Mouse (Mus musculus): Measurements from ENCODE around the gene Pstpip1. TPM values are rescaled to one million over a fixed set of nuclear protein-coding genes. Genes with fewer than 3 reads are reported as not detected.

Gene Pstpip1
- total RNA-seq (2021) = 1 to 10 TPM; 3.6 to 4.9 TPM
- long read RNA-seq, experiment 1, partial matches to known transcripts = 0 of 2 reads
- long read RNA-seq, experiment 1, other reads (novel, unspliced or antisense) = 1 of 2 reads
- long read RNA-seq, experiment 2 = 0 reads

DNA sequence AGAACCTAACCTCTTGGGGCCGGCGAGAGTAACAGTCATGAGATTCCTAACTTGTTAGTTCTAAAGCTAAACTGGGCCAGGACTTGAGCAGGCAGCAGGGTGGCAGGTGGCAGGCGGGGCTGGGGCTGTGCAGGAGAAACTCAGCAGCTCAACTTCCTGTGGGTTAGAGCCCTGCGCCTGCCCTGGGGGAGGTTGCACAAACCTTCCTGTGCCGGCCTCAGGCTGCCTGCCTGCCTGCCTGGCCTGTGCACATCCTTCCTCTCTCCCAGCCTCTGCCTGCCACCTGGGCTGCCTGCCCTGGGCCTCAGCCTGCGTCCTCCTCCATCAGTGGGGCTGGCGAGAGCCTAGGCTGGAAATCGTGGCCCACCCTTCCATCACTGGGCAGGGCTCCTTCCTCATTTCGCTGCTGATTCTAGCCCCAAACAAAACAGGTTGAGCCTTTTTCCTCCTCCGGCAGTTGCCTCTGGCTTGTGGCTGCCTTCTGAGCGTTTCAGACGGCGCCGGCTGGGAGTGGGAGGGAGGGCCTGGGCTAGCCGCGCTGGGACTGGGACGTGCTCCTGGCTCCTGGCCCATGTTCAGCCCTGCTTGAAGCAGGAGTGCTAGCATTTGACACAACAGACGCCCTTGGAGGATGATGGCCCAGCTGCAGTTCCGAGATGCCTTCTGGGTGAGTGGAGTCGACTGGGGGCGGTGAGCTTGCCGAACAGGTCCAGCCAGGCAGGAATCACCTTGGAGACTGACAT, at the start of gene Pstpip1:
Gene Pstpip1 (plus strand): TSS at position 185 of the 743 bp plus-strand sequence.
- peak; percentile 83 for DNase-seq

GRCm38 (mm10) chr9:56041372-56042180, 48.2 kb upstream of the Pstpip1 start, which contains the start of gene Rcn2:
Gene Rcn2 (plus strand): TSS chr9:56041845.
- DNase-seq = peak; percentile 97

- DNase-seq = no peak
Measured at GRCm38 (mm10) chr9:56042181-56042621, 47.6 kb upstream of the Pstpip1 start.

DNA sequence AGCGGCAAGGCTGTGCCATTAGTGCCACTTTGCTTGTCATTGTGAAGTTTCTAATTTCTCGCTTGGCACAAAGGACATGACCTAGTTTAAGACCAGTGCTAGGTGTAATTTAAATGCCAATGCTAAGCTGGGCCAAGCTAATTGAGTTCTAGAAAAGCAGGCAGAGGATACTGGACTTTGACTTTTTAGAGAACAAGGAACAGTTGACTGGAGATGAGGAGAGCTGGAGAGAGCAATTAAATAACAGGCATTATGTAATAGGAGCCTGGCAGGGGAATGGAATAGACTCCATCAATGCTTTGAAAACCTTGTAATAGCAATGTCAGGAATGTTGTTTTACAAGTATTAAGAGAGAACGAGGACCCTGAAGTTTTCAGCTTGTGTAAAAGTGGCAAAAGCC, 36.0 kb upstream of the Pstpip1 start:
- DNase-seq = no peak

DNA sequence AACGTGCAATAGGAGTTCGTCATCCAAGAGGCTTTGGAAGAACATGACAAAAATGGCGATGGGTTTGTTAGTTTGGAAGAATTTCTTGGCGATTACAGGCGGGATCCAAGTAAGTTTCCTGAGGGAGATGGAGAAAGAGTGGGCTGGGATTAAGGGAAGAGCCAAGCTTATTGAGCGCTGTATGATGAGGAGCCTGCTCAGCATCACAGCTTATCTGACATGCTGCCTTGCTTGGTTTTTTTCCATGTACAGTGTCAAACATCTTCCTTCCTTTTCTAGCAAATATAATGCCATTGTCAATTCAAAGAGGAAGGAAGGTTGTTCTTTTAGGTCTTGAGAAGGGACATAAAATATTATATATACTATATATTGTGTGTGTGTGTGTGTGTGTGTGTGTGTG, 33.6 kb upstream of the Pstpip1 start:
- no peak for DNase-seq

DNA sequence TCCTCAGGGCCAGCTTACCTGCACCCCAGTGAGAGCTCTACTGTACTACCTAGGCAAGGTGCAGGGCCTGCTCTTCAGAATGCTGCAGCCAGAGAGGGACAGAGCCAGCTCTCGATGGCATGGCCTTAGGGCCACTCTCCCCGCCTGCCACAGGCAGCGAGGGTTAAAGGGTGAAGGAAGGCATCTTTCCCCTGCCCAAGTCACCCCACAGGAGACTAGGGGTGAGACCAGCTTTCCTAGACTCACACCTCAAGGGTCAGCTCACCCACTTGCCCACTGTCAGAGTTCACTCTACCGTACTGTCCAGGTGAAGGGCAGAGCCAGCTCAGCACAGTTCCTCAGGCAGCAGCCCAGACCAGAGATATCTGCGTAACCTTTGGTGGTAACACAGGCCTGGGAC, 27.4 kb upstream of the Pstpip1 start:
- DNase-seq = no peak

GRCm38 (mm10) chr9:56065011-56065410, 24.8 kb upstream of the Pstpip1 start:
- DNase-seq = peak; percentile 14

DNA sequence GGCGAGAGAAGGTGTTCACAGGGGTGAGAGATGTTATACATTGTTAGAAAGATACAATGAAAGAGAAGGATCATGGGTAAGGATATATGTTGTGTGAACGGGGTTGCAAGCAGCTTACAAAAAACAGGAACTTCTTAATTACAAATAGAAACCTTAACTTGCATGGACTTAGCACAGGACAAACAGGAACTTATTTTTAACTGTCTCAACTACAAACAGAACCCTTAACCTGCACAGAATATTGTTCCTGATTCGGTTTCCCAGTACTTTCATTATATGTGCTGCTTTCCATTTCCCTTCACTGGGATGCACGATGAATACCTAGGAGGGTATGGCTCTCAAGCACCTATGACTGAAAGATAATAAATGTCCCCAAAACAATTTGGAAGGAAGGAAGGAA, 21.8 kb upstream of the Pstpip1 start:
- DNase-seq = no peak

DNA sequence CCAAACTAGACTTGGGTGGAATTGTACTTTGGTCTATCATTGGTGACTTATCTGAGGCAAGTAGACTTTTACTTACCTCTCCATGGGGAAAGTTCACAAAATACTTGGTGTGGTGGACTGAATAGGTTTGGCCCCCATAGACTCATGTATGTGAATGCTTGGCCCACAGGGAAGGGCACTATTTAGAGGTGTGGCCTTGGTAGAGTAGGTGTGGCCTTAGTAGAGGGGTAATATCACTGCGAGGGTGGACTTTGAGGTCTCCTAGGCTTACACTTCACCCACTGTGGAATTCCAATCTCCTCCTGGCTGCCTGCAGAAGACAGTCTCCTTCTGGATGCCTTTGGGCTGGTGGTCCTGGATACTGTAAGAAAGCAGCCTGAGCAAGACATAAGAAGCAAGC, 21.1 kb upstream of the Pstpip1 start:
- no peak for DNase-seq

DNA sequence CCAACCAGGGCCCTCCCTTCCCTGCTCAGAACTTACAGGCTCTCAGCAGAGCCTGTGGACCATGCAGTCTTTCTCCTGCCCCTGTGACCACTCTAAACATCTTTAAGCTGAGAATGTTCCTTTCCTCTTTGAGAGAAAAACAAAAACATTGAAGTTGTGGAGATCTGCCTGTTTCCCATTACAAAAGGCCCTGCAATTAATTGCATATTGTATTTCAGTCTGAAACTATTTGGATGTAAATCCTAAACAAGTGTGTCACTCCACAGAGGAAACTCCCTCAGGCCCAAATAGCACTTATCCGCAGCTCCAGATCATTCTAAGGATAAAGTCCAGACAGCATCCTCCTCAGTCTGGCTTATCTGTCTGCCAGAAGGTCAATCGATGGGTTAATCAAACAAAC, 16.9 kb upstream of the Pstpip1 start:
- DNase-seq = no peak

- no peak for DNase-seq
Measured at GRCm38 (mm10) chr9:56074863-56075262, 14.9 kb upstream of the Pstpip1 start.

DNA sequence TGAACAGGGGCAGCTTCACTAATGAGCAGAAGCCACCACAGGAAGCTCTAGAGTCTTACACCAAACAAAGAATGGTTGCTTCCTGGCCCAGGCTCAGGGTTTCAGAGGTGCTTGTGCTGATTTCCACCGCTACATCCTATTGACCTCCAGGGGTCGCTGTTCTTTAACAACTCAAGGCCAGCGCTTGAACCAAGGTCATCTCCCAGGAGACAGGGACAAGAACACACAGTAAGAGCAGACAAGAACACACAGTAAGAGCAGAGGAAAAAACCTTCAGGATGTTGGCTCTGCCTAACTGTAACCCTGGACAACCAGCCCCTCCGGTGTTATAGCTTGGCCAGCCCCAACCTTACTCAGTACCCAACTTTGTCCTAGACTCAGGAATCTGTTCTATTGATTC, 14.5 kb upstream of the Pstpip1 start:
- peak; percentile 75 for DNase-seq

GRCm38 (mm10) chr9:56075901-56076620, 13.7 kb upstream of the Pstpip1 start:
- no peak for DNase-seq

DNA sequence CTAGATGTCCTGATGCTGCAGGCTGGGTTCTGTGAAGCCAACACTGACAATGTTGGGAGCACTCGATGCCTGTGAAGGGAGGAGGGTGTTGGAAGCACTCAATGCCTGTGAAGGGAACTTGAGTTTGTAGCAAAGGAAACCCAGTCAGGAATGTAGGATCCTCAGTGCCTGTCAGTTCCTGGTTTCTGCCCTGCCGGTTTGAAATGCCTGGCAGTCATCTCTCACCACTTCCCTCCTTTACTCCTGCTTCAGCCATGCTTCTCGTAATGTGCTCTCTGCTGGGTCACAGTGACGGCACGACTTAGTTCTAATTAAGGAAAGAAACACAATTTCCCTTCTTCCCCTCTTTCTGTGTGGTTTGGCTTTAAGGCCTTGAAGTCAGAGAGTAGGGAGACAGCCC, 10.2 kb upstream of the Pstpip1 start:
- no peak for DNase-seq

- DNase-seq = no peak
Measured at GRCm38 (mm10) chr9:56086524-56086923, 3.2 kb upstream of the Pstpip1 start.

DNA sequence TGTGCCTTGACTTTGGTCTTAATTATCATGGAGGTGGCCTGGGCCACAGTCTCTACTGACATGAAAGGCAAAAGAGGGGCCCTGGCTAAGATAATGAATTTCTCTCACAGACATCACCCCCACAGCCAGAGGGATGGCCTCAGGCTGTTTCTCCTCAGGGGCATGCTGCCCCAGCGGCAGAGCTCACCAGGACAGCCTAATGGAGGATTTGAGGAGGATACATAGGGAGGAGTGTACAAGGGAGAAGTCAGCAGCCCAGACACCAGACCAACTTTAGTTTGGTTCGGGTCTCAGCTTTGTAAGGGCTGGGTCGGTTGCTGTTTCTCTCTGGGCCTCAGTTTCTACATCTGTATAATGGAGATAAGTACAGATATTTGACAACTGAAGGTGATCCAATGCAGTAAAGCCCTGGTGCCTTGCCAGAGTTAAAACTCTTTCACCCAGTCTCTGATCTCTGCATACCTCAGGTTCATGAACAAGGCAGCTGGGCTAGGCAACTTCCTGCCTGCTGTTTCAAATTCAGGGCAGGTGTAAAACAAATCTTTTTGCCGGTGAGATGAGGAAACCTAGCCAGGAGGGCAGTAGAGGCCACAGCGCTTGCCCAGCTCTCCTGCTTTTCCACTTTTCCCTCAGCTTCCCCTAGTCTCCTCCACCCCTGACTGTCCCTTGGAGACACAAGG, 924 bp downstream of the Pstpip1 start:
- no peak for DNase-seq

- DNase-seq = no peak
Measured at GRCm38 (mm10) chr9:56092102-56092501, 2.3 kb downstream of the Pstpip1 start.

GRCm38 (mm10) chr9:56097584-56098298, 8.0 kb downstream of the Pstpip1 start:
- no peak for DNase-seq

DNA sequence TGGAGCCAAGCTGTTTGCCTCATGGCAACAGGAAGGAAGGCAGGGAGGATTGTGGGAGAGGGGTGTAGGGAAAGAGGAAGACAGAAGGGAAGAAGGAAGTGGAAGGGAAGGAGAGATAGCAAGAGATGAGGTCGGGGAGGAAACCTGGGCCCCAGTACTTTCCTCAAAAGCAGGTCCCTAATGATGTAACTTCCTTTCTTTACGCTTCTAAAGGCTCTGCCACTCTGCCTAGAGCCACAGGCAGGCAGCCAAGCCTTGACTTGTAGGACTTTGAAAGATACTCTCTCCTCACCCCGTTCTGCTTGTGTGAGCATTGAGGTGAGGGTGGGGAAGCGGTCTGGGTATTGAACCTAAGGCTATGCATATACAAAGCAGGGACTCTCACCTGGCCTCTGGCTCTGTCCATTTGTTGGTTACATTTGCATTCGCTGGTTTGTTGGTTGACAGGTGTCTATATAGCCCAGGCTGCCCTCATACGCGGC, 10.3 kb downstream of the Pstpip1 start:
- DNase-seq = no peak

DNA sequence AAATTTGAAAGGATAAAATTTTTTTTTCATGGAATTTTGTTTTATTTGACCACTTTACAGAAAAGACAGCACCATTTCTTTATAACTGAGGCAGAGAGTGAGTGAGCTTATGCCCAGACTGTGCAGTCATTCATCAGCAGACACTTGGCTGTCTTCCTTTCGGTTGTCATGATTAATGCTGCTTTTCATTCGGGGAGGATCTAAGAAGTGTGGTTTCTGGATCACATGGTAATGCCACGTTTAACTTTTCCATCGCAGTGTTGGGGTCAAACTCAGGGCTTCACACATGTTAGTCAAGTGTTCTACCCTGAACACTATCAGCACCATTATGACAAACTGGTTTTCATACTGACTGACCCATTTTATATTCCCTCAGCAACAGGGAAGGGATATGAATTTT, 11.3 kb downstream of the Pstpip1 start:
- DNase-seq = no peak

DNA sequence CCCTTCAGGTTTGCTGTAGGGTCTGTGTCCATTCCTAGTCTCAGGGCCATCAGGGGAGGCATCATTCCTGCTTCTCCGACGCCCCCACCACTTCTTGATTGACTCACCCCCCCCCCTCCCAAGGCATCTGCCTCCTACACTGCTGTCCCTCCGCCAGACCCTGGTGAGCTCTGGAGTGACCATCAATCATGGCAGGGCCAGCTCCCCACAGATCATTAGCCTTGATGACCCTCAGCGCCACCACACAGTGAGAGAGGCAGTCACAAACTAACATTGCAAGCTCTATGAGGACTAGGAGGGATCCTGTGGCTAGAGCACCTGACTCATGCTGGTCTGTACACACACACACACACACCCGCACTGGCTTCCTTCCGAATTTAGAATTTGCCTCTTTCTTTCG, 15.2 kb downstream of the Pstpip1 start:
- DNase-seq = no peak
